Mouse (Mus musculus) lung, adult 2 months (tissue): ENCODE measurements around the gene Oscp1. TPM values are rescaled to one million over a fixed set of nuclear protein-coding genes. Genes with fewer than 3 reads are reported as not detected.

Experiments used
- DNase-seq: peaks from one replicate; pipeline ENCODE4 v3.0.0; 2022
- H3K4me1 ChIP-seq: fragments of 200-500 bp; 2 replicates; pipeline ENCODE4 v1.6.1; 2011; ENCODE audit warnings: low read length; ENCODE audit not compliant: control insufficient read depth, insufficient read depth
- H3K4me3 ChIP-seq: fragments of 200-500 bp; replicated peaks from 2 replicates; pipeline ENCODE3; 2011; ENCODE audit warnings: low read depth, mild to moderate bottlenecking, control low read depth, low read length; ENCODE audit errors: extremely low read depth
- CTCF ChIP-seq: fragments of 200-500 bp; IDR thresholded peaks from 2 replicates; pipeline ENCODE4 v1.5.1; 2011; ENCODE audit warnings: mild to moderate bottlenecking, low read length, control low read depth; ENCODE audit not compliant: insufficient read depth
- POLR2A ChIP-seq: fragments of 200-500 bp; IDR thresholded peaks from 2 replicates; pipeline ENCODE4 v1.6.1; 2011; ENCODE audit warnings: low read depth, mild to moderate bottlenecking, control low read depth, low read length, borderline replicate concordance; ENCODE audit errors: extremely low read depth
- WGBS: fragments of 180-500 bp; shearing (Covaris S2); methylation state at CpG from one replicate; pipeline ENCODE4 v1.1.7; 2018; 5-methylcytosine and 5-hydroxymethylcytosine counted together
- polyA plus RNA-seq: library from polyadenylated mRNA; depleted of rRNA; stranded (reverse); fragments of >200 nt; gene quantifications from 2 replicates; pipeline ENCODE4 v1.2.3, GENCODE M21; 2012

Oscp1 gene
- polyA plus RNA-seq, 1 experiment: 4.5 TPM

DNA sequence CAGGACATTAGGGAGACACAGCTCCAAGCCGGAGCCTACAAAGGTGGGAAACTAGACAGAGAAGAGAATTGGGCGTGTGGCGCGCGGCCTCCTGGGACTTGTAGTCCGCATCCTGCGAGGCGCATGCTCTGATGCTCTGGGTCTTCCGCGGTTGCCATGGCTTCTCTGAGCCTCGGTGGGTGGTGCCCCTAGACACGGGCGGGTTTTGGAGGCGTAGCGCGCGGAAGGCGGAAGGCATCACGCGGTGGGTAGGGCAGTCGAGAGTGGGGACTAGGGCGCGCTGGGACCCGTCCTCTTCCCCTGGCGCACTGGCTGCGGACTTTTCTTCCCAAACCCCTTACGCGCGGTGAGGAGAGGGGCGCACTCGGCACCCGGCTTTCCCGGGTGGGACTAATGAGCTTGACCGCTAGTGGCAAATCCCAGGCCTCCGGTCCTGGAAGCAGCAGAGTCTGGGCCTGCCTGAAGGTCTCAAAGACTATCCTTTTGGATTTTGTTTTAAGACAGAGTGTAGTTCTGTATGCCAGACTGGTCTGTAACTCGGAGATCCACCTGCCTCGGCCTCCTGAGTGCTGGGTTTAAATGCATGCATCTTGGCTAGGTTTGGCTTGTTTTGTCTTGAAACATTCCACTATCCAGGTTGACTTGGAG is 38.2 kb downstream of the Oscp1 start, which contains the start of gene Lsm10:
TSS of gene Lsm10 (plus strand) at position 160 of the 648 bp plus-strand sequence.
- TF ChIP-seq CTCF: no peak
- TF ChIP-seq POLR2A: peak; percentile 93
- Histone ChIP-seq H3K4me3 (peak within 1 kb of the TSS; percentile 83), H3K4me1 (peaks cover 5% of the 10 kb centered on the region; the same call in 1 of the 2 replicates)
- WGBS: 3% methylated on average over 37 of the region's 37 CpGs
- peak; percentile 94 for DNase-seq

DNA sequence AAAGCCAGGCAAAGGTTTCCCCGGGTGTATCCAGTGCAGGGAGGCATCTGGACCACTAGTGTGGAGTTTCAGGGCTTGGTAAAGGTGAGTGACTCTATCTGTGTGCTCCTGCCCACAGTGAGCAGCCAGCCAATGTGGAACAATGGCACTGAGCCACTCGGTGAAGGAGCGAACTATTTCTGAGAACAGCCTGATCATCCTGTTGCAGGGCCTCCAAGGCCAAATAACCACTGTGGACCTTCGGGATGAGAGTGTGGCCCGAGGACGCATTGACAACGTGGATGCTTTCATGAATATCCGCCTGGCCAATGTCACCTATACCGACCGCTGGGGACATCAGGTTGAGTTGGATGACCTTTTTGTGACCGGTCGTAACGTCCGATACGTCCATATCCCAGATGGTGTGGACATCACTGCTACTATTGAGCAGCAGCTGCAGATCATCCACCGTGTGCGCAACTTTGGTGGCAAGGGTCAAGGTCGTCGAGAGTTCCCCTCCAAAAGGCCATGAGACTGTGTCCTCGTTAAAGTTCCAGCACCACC is 39.4 kb downstream of the Oscp1 start:
- no peak for TF ChIP-seq CTCF
- TF ChIP-seq POLR2A: no peak
- DNase-seq: no peak
- 93% methylated on average over 20 of the region's 20 CpGs for WGBS
- peaks cover 5% of the 10 kb centered on the region; the same call in 1 of the 2 replicates for H3K4me1 ChIP-seq
- no peak overlapping the region for H3K4me3 ChIP-seq

DNA sequence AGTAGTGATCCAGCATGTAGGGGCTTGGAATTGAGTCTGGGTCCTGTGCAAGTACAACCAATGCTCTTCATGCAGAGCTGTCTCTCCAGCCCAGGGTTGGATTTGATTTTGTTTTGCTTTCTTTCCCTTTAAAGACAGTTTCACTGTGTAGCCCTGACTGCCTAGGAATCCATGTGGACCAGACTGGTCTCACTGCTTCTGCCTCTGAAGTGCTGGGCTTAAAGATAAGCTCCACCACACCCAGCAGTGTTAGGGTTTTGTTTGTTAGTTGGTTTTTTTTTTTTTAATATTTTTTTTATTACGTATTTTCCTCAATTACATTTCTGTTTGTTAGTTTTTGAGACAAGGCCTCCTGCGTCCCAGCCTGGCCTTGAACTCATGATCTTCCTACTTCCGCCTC is 41.0 kb downstream of the Oscp1 start:
- no peak for DNase-seq
- no peak overlapping the region for H3K4me3 ChIP-seq
- TF ChIP-seq POLR2A: no peak
- no peak for TF ChIP-seq CTCF
- H3K4me1 ChIP-seq: peaks cover 5% of the 10 kb centered on the region; the same call in 1 of the 2 replicates
- WGBS: 73% methylated on average over 3 of the region's 3 CpGs

DNA sequence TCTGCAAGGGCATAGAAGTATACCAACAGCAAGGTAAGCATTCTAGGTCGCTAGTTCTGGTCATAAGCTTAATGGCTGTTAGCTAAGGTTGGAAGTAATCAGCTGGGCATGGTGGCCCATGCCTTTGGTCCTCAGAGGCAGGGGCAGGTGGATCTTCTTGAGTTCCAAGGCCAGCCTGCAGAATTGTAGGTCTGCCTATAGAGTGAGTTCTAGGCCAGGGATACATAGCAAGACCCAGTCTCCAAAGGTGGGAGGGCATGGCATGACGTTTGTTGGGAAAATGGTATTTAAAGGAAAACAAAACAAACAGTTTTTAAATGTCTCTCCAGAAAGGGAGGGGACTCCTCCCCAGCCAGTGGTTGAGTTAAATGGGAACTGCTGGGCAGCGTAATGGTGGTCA is 42.4 kb downstream of the Oscp1 start:
- Histone ChIP-seq H3K4me1 (peaks cover 11% of the 10 kb centered on the region), H3K4me3 (no peak overlapping the region)
- WGBS: 81% methylated on average over 3 of the region's 3 CpGs
- DNase-seq: no peak
- TF ChIP-seq CTCF (no peak), POLR2A (no peak)

DNA sequence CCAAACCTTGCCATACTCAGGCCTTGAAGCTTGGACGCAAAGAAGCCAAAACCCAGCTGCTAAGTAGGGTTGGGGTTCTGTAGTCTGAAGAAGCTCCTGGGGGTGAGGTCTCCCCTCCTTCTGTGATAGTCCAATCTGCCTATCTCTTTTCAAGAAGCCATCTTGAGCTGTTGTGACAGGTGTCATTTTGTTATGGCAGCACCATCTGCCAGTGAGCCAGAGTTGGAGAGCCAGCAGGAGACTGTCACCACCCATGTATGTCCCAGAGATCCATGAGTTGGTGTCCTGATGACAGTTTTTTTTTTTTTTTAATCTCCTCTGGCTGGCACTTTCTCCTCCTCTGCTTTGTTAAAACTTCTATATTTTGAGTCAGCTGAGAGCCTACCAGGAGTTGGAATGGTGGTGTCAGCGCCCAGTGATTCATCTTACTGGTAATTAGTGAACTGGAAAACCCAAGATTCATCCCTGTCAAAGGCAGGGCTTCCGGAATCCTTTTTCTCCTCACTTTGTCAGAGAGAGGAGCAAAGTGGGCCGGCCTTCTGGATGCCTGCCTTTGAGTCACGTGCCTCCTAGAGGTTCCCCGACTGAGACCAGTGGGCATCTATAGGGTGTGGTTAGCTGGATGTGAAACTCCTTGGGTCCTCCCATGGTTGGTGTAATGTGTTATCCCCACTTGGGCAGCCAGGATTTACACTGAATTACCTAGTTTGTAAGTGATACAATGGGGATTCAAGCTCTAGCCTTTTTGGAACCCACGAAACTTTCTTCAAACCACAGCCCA is 43.9 kb downstream of the Oscp1 start:
- no peak for TF ChIP-seq POLR2A
- no peak for TF ChIP-seq CTCF
- 40% methylated on average over 7 of the region's 7 CpGs for WGBS
- peaks cover 7% of the 10 kb centered on the region for H3K4me1 ChIP-seq
- peak; percentile 42 for DNase-seq
- H3K4me3 ChIP-seq: no peak overlapping the region

DNA sequence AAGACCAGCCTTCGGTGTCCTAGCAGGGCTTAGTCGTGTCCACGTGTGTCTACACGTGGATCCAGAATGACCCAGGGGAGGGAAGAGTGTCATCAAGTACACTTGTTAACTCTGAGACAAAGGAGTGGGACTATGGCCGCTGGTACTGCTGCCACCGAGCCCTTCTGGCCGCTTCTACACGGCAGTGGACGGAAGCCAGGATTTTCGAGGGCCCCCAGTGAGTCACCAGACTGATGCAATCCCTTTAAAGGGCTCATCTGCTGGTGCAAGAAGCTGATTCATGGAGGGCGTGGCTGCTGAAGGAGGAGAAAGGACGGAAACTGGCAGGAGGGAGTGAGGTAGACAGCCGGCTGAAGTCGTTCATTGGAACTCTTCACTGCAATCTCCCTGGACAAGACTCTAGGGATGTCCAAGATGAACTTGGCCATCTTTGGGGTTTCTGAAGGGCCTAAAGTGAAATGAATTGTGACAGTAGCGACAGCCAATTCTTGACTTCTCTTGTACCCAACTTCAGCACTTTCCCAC is 44.8 kb downstream of the Oscp1 start:
- under 1% methylated on average over 15 of the region's 15 CpGs for WGBS

DNA sequence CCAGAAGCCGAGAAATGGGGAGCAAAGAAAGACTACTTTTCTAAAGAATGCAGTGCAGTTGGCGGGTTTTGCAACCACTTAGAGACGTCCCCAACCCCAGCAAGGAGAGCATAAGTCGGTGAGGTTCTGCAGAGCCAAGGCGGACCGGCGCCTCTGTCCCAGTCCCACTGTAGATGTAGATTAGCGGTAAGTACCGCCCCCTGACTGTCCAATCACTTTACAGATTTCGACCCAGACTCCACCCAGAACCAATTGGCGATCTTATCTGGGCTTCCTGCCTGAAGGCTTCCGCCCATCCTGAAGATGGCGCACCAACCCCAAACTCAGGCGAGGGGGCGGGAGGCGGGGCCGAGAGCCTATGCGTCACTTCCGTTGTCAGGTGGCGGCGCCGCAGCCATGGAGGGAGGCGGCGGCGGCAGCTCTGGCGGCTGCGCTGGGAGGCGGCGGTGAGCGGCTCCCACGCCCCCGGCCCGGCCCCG is 45.3 kb downstream of the Oscp1 start, which contains the start of gene Stk40:
TSS of gene Stk40 (plus strand) at position 368 of the 479 bp plus-strand sequence.
- Histone ChIP-seq H3K4me3 (peak within 1 kb of the TSS; percentile 68), H3K4me1 (peaks cover 10% of the 10 kb centered on the region)
- DNase-seq: peak; percentile 93
- peak; percentile 94 for TF ChIP-seq POLR2A
- peak; percentile 44; the same call in 1 of the 2 replicates for TF ChIP-seq CTCF
- 1% methylated on average over 33 of the region's 34 CpGs for WGBS

More for the DNA sequence above, 44.8 kb downstream of the Oscp1 start:
- Histone ChIP-seq H3K4me1 (peaks cover 9% of the 10 kb centered on the region), H3K4me3 (peak overlapping the region; percentile 61)
- peak; percentile 95 for DNase-seq
- TF ChIP-seq POLR2A (peak; percentile 71; the same call in 1 of the 2 replicates), CTCF (no peak)

DNA sequence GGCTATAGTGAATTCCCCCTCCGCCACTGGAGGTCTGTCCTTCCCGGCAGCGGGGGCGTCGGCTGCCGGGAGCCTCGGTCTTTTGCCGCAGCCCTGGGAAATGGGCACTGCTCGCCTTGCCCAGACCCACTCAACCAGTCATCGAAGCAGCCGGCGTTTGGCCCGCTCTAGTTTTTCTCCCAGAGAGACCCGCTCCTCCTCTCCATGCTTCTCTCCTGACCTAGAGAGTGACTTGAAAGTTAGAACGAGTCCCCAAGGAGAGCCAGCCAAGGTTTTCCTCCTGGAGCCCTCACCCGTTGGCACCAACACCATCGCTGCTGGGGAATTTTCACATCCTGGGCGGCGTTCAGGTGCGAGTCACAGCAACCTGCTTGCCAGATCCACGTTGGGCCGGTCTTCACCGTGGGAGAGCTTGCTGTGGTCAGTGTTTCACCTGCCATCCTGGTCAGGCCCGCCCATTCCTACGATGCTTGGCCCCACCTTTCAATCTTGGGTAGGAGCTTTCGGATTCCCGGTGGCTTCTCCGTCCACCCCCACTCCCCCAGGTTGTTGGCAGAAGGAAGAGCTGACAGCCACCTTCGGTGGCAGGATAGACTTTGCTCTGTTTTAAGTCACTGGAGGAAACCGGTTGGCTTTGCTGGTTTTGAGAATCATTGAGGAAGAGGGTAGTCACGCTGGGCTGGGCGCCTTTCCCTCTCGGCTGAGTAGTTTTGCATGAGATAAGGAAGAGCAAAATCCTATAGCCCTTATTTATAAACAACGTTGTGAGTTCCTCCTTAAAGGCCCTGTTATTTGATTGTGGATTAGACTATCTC is 46.1 kb downstream of the Oscp1 start:
- under 1% methylated on average over 34 of the region's 34 CpGs for WGBS
- TF ChIP-seq CTCF (no peak), POLR2A (no peak; the same call in 1 of the 2 replicates)
- Histone ChIP-seq H3K4me1 (peaks cover 15% of the 10 kb centered on the region), H3K4me3 (peak overlapping the region; percentile 68)
- peak; percentile 62 for DNase-seq

DNA sequence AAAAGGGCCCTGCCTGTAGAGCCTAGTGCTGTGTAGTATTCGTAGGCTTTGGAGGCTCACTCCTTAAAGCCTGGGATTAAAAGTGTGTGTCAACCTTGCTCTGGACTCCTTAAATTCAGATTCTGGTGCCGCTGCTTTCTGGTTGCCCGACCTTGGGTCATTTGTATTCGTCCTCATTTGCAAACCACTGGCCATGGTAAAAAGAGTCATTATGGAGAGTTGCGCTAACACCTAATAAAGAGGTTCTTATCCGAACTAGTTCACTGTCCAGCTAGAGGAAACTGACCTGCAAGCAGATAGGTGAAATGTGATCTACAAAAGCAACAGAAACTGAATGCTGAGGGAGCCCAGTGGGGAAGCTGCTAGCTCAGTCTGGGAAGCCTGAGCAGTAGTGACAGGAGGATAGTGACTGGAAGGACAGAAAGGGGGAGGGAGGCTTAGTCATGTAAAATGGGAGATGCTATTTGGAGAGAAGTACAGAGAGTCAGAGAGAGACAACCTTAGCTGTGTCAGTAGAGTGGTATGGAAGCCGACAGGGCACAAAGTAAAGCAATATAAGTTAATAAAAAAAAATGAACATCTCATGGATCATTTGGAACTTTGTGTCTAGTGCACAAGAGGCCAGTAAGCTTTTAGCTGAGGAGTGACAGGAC is 46.9 kb downstream of the Oscp1 start:
- no peak for TF ChIP-seq POLR2A
- no peak for TF ChIP-seq CTCF
- DNase-seq: no peak
- WGBS: 67% methylated on average over 7 of the region's 7 CpGs
- peaks cover 23% of the 10 kb centered on the region for H3K4me1 ChIP-seq
- no peak overlapping the region for H3K4me3 ChIP-seq
